Mouse (Mus musculus): Measurements from ENCODE around the gene Snx10.
"Not testable (repeated sequence)": the region's sequence is repeated elsewhere in the genome, so short reads cannot be mapped to it uniquely, and the experiment has no call there.

The Snx10 gene

DNA sequence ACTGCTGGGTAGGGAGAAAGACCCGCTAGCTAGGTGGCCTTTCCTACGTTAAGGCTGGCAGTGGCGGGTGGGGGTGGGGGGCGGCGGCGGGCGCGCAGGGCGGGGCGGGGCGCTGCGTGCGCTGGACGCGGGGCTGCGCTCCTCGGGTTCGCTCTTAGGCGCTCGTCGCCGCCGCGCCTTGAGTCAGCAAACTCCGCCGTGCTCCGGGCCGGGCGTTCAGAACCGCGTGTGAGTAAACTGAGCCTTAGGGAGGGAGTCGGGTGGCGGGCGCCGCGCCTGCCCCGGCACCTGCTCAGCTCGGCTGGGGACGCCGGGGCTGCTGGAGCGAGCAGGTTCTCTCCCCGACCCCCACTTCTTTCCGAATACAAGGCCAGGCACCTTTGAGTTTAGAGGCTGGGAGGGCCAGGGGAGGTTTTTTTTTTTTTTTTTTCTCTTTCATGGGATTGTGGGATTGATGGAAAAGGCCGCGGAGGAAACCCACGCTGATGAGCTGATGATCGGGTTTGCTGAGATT is at the start of gene Snx10:
TSS of gene Snx10 (plus strand) at position 95 of the 514 bp plus-strand sequence.
- peak; percentile 43 to 52 for DNase-seq (ENCODE audit: low spot score in 2 of 2)

DNA sequence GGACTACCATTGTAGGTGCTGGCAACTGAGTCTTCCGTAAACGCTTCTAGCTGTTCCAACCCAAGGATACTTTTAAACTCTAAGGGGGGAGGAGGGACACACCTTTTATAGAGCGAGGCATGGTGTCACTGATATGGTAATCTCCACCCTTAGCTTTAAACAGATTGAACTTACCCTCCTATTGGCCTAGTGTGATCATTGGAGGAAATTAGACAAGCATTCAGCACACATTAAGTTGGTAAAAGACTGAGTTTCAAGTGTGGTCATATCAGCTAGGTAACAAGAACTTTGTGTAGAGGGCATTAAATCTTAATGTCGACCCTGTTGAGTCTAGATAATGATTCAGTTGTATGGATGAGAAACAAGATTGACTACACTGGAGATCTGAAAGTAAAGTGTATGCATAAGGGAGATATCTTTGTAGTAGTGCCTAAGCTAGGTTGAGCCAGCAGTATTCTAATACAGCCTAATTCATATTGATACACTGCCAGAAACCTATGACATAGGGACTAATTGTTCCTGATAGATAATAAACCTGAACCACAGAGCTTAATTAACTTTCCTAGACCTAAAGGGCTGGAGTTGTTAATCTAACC is 44.5 kb upstream of the Snx10 start:
- DNase-seq (ENCODE audit: low spot score in 2 of 2): no peak

DNA sequence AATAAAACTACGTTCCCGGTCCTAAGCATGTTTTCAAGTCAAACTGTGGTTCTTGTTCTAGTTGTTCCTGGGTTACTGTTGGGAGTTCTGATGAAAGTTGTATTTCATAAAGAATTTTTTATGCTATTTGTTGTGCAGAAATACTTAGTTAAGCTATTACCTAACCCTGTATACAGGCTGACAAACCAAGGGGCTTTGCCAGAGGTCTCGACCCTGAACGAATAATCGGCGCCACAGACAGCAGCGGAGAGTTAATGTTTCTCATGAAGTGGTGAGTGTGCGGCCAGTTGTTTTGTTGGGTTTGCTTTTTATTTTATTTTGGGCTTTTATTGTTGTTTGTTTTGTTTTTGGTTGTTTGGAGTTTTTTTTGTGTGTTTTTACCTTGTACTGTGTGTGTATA is 42.2 kb upstream of the Snx10 start:
- DNase-seq (ENCODE audit: low spot score in 2 of 2): no peak

DNA sequence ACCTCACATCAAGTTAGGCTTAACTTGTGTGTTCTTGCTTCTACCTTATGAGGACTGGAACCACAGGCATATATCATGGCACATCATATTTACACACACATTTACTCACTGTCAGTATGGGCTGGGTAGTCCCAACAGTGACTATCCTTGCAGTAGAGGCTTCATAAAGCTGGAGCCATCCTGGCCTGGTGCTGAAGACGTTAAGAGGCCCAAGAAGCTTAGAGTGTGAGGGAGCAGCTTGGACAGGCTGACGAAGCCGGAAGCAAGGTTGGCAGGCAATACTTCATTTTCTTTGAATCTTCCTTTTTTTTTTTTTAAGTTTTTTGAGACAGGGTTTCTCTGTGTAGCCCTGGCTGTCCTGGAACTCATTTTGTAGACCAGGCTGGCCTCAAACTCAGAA is 39.8 kb upstream of the Snx10 start:
- DNase-seq (ENCODE audit: low spot score in 2 of 2): no peak

DNA sequence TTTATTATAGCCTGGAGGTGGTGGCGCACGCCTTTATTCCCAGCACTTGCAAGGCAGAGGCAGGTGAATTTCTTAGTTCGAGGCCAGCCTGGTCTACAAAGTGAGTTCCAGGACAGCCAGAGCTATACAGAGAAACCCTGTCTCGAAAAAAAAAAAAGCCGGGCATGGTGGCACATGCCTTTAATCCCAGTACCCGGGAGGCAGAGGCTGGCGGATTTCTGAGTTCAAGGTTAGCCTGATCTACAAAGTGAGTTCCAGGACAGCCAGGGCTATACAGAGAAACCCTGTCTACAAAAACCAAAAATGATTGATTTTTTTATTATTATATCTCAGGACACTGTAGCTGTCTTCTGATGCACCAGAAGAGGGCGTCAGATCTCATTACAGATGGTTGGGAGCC is 39.1 kb upstream of the Snx10 start:
- DNase-seq (ENCODE audit: low spot score in 2 of 2): not testable (repeated sequence)

DNA sequence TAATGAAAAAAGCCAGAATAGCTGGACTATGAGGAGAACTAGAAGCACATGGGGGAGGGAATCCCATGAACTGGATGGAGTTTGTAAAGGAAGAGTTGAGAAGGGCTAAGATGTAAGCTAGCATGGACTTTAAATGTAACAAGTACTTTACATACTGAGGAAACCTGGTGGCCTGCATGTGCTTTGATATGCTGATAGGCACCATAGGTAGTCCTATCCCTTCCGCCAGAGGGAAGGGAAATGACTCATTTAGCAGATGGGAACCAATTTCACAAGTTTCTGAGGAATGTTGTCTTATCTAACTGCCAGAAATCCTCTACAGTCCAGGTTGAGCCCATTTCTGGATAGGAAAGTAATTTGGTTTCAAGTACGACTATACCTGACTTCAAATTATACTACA is 38.1 kb upstream of the Snx10 start:
- no peak for DNase-seq (ENCODE audit: low spot score in 2 of 2)

DNA sequence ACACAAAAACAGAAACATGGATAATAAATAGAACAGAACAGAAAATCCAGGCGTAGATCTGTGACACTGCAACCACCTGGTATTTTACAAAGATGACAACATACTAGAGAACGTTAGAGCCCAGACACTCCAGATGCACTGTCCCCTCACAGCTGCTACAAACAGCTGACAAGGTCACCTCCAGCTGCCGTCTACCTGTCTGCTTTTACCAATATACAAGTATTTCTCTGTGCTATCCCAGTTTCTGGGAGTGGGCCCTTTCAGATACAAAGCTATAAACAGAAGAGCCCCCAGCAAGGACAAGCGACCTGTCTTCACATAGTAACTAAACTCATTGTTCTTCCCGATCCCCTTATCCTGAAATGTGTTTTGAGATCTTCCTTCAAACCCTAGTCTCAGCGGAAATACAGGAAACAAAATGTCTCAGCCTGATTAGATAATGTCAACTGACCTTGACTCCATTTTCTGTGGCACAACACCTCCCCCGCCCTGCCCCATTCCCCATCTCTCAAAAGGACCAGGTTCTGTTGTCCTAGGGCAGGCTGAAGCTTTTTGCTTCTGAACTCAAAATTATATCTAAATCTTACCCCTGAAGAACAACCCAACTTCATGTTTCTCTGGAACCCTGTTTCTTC is 37.5 kb upstream of the Snx10 start:
- DNase-seq (ENCODE audit: low spot score in 2 of 2): no peak

DNA sequence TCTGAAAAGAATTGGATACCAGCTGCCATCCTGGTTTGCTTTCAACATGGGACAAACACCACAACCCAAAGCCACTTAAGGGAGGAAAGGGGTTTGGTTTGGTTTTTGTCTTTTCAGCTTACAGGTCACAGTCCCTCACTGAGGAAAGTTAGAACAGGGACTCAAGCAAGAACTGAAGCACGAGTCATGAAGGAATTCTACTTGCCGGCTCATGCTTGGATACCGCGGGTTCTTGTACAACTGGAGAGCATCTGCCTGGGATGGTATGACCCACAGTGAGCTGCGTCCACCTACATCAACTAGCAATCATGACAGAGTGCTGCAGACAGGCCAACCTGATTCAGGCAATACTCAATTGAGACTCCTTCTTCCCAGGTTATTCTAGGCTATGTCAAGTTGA is 37.0 kb upstream of the Snx10 start:
- no peak for DNase-seq (ENCODE audit: low spot score in 2 of 2)

DNA sequence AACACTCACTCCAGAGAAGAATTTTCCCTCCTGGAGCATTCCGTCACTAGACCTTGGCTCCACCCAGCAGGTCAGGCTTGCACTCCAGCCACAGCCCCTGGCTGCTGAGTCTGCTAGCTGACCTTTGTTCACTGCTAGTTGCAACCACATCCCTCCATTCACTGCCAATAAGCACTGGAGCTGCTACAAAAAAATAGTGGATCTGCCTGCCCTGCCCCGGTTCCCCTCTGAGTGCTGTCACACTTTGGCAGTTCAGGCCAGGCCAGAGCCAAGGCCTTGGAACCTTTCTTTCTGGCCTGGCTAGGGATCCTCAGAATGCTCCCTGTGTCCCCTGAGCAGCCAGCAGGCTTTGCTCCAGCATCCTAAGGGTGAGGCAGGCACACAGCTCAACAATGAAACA is 33.9 kb upstream of the Snx10 start:
- peak; percentile 8 to 66 for DNase-seq (ENCODE audit: low spot score in 2 of 2)

DNA sequence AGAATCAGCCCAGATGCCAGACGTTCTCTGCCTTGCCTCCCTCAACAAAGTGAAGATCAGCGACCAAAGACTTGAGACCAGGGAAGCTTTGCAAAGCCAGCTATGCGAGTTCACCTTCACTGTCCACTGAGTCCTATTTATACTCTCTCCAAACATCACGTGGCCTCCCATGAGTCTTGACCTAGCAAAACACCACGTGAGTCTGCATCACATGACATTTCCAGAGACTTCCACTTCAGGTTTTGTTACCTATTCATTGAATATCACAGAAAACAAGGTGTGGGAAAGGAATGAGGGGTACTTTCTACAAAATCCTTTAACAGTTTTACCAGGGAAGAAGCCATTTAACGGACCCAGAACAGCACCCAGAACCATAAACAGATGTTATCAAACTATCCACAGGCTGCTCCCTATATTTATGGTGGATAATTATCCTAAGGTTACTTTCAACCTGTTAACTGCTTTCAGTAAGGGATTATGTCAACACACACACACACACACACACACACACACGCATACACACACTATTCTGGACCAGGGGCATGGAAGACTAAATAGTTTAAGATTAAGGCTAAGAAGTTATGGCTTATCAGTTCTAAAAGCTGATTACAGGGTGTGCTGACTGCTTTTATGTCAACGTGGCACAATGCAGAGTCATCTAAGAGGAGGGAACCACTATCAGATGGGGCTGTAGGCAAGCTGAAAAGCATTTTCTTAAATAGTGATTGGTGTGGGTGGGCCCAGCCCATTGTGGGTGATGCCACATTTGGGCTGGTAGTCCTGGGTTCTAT is 26.2 kb upstream of the Snx10 start:
- DNase-seq (ENCODE audit: low spot score in 2 of 2): no peak

DNA sequence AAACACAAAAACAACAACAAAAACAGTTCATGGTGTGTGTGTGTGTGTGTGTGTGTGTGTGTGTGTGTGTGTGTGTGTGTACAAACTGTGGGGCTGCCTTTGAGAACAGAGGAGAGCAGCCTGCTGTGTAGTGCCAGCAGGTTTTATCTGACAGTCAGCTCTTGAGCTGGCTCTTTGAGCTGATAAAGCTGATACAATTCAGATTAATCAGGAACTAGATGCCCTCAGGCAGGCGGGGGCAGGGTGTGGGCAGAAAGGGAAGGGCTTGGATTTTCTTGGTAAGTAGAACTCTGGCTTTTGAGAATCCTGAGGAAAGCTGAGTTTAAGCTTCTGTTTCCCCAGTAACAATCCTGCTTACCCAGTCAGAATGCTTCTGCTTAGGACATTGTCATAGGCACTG is 18.0 kb upstream of the Snx10 start:
- no peak for DNase-seq (ENCODE audit: low spot score in 2 of 2)

DNA sequence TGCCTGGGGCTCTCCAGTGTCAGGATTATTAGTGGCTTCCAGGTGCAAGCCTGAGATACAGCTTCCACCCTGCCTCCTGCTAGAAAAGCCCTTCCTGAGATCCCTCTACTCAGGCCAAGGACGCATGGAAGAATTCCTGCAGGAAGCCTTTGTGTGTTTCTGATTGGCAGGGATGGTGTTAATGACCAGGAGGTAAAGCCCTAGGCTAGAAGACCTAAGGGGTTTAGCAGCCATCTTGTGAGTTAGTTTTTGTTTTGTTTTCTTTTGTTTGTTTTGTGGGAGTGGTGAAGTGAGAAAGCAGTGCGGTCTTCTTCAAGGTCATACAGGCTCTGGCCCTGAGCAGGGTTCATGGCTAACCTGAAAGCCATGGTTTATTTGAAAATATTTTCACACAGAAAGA is 16.1 kb upstream of the Snx10 start:
- DNase-seq (ENCODE audit: low spot score in 2 of 2): no peak

DNA sequence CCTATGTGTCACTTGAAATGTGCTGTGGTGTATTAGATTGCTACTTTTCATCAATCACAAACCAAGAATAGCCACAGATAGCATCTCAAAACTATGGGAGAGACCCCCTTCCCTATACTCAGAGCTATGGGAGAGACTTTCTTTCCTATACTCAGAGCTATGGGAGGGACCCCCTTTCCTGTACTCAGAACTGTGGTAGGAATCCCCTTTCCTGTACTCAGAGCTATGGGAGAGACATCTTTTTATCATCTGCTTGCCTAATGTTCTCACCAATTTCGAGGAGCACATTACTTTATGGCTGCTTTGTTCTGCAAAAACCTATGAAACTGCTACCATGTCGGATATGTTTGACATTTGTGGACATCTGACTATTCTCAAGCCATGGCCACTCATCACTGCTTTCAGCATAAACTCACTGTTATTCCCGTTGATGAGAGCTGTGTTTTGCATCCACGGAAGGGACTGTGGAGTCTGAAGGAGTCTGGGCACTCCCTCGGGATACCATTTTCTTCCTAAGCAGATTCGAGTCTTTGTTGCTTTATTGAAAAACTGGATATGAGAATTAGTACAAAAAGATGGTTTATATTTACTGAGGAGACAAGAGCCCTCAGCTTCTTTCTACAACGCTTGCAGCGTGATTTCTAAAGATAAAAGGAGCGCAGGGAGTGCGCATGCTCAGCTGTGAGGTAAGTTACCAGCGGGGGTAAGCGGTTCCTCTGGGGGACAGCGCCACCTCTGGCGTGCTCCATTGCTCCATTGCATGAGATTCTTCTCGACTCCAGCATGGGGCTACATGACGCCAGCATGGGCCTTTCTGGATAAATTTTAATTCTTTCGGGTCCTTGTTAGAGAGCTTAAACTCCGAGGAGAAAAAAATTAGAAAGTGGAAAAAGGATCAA is 14.7 kb upstream of the Snx10 start:
- peak in 1 of 2 experiments; percentile 69 for DNase-seq (ENCODE audit: low spot score in 2 of 2)

DNA sequence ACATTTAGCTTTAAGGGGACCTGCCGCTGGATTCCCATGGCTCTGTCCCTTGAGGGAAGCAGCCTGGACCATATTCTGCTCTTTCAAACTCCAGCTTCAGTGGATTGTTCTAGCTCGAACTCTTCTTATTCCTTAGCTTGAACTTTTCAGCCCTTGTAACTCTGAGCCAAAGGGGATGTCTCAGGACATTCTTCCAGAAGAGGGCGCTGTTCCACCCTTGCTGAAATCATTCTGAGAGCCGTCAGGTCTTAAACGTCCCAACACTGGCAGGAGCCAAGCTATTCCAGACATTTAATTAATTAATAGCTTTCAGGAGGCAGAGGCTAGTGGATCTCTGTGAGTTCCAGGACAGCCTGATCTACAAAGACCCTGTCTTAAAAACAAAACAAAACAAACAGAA is 13.6 kb upstream of the Snx10 start:
- peak in 1 of 2 experiments; percentile 65 for DNase-seq (ENCODE audit: low spot score in 2 of 2)

DNA sequence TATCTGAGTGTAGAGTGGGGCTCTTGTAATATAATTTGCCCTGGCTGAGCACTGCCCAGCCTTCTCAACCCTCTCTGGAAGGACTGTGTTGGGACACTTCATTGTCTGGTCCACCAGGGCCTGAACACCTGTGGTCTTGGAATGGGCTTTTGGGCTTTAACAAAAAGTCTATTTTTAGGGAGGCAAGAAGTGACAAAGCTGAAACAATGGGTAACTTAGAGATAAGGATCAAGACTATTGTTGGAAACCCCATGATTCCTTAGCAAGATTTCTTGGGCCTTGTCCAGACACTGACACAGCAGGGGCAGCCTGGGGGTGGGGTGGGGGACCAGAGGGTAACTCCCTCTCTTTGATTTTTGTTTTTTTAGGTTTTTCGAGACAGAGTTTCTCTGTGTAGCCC is 12.8 kb upstream of the Snx10 start:
- no peak for DNase-seq (ENCODE audit: low spot score in 2 of 2)

DNA sequence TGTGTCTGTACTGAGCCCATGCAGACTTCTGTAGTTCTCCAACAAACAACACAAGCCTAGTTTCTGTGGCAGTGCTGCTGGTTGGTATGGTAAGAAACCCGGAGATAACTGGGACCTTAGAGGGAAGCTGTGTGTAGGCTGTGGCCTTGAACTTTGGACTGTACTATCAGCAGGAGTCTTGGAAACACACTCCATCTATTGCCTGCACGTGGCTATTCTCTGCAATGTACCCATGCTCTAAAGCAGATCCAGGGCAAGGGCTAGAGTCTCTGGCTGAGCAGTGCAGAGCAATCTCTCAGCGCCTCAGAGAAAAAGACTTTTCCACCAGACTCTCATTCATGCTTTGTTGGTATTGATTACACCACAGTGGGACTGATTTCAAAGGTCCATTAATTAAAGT is 10.0 kb upstream of the Snx10 start:
- no peak for DNase-seq (ENCODE audit: low spot score in 2 of 2)

DNA sequence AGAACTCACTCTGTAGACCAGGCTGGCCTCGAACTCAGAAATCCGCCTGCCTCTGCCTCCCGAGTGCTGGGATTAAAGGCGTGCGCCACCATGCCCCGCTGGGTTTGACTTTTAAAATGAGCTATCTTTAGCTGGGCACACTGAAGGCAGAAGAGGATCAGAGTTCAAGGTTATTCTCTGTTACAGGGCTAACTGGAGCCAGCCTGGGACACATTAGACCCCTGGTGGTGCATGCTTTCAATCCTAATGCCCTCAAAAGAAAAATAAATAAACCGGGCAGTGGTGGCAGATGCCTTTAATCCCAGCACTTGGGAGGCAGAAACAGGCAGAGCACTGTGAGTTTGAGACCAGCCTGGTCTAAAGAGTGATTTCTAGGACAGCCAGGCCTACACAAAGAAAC is 8.8 kb upstream of the Snx10 start:
- no peak for DNase-seq (ENCODE audit: low spot score in 2 of 2)

DNA sequence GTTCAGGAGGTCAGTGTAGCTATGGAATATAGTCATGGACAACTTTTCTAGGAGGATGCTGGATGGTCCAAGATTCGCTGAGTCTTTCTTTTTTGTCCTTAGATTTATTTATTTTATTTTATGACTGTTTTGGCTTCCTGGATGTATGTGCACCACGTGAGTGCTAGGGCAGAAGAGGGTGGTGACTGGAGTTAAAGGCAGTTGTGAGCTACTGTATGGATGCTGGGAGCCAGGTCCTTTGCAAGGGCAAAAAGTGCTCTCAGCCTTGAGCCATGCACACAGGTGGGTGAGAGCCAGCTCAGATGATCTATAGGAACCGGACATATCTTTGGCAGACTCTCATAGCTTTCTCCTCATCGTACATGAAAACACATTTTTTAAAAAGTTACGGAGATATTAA is 391 bp upstream of the Snx10 start:
- DNase-seq (ENCODE audit: low spot score in 2 of 2): no peak

DNA sequence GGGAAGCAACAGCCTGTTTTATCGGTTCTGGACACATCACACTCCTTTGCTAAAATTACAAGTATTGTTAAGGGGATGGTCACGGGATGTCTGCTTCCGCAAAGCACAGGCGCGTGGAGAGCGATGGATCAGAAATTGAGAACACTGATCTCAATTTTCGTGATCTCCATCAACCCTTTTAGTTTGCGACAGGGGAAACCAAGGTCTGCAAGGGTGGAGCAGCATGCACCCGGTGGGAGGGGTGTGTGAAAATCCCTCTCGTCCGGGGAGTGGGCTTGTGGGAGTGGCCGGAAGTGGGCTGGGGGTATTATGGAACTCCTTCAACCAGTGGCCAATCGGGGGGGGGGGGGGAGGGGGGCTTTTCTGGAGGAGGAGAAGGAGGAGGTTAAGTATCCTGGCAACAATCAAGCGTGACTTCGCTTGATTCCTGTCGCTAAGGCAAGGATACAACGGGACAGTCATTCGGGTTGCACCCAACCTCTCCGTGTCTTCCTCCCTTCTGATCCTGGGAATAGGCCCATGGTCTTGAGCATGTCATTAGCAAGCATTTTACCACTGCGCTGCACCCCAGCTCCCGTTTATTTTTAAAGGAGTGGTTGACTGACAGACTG is 725 bp downstream of the Snx10 start:
- DNase-seq (ENCODE audit: low spot score in 2 of 2): peak in 1 of 2 experiments; percentile 17

DNA sequence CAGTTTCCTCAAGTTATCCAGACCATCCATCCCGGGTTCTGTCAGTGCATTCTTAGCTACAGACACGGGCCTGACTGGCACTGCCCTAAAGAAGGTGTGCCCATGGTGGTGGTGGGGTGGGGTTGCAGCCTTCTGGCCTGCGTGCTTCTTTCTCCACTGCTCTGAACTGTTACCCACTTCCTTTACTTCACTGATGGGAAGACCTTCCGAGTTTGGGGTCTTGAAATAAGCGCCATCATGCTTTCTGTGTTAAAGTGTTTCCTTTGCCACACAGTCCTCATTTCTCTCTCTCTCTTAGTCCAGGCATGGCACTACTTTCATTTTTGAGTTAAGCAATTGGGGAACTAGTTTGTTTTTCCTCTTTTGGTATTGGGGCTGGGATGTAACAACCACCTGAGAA is 1.3 kb downstream of the Snx10 start:
- no peak for DNase-seq (ENCODE audit: low spot score in 2 of 2)

DNA sequence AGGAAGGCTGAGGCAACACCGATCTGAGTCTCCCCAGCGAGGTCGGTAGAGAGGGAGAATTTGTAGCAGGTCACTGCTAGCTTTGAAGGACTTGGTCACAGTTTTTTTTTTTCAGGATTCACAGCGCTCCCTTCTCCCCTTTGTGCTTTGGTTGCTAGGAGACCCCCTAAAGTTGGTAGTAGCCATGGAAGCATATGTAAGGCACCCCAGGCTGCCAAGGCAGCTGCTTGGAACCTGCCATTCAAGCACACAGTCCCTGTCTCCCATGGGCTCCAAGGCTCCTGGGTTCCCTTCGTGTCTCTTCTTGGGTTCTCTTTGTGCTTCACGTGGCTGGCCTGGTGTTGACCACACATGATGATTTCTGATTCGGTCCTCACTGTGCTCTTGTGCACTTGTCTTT is 5.8 kb downstream of the Snx10 start:
- DNase-seq (ENCODE audit: low spot score in 2 of 2): no peak
